Mouse (Mus musculus) small intestine, adult 2 months (tissue): ENCODE measurements around the gene Pip5k1c.

Experiments
- CTCF ChIP-seq: fragments of 200-500 bp; IDR thresholded peaks from 2 replicates; pipeline ENCODE4 v1.5.1; 2012; ENCODE audit warnings: low read depth, mild to moderate bottlenecking, control low read depth, inconsistent platforms, low read length, moderate library complexity, mixed read lengths; ENCODE audit not compliant: insufficient replicate concordance, insufficient read length; ENCODE audit errors: extremely low read depth
- POLR2A ChIP-seq: fragments of 200-500 bp; IDR thresholded peaks from 2 replicates; pipeline ENCODE4 v1.6.1; 2012; ENCODE audit warnings: low read depth, mild to moderate bottlenecking, control low read depth, inconsistent platforms, low read length, moderate library complexity

GRCm38 (mm10) chr10:81302781-81303218, 10.0 kb downstream of the Pip5k1c start:
- TF ChIP-seq CTCF (no peak), POLR2A (no peak)
